Mouse (Mus musculus): ENCODE measurements around the gene Dhps. TPM values are rescaled to one million over a fixed set of nuclear protein-coding genes. Genes with fewer than 3 reads are reported as not detected.
"Not testable (repeated sequence)": the region's sequence is repeated elsewhere in the genome, so short reads cannot be mapped to it uniquely, and the experiment has no call there.

Gene Dhps
- total RNA-seq, 2 experiments from 2014 or later: 32.2 to 32.7 TPM

GRCm38 (mm10) chr8:85095051-85095450, 23.5 kb downstream of the Dhps start:
- no peak for DNase-seq

DNA sequence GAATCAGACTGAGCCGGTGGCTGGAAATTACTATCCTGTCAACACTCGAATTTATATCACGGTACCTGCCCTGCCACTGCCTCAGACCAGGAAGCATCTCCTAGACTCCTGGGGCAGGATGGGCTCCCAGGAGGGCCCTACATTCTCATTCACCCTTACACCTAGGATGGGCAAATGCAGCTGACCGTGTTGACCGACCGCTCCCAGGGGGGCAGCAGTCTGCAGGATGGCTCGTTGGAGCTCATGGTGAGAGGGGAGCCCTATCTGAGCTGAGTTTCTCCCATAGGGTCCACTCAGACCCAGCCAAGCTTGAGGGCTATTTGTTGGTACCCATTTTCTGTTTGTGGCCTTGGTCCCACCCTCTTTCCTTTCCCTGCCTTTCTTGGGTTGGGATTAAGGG, 24.0 kb downstream of the Dhps start:
- DNase-seq: no peak

- no peak for DNase-seq
Observed at GRCm38 (mm10) chr8:85096196-85096595, 24.6 kb downstream of the Dhps start.

DNA sequence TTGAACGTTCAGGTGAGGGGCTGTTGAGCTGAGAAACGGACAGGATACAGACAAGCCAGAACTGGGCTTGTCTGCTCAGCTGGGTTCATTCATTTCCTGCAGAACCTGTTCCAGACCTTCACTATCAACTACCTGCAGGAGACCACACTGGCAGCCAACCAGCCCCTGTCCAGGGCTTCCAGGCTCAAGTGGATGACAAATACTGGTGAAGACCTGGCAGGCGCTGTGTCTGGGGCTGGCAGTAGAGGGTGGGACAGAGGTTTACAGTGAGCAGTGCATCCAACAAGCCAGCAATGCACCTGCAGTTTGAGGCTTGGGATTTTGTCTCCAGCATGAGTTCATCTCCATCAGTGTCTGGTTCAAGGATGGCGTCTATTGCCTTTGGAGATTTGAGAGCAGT, 25.3 kb downstream of the Dhps start:
- DNase-seq: no peak

- DNase-seq: no peak
Observed at GRCm38 (mm10) chr8:85100076-85100665, 28.6 kb downstream of the Dhps start.

- DNase-seq: no peak
Observed at GRCm38 (mm10) chr8:85113241-85113640, 41.7 kb downstream of the Dhps start.

DNA sequence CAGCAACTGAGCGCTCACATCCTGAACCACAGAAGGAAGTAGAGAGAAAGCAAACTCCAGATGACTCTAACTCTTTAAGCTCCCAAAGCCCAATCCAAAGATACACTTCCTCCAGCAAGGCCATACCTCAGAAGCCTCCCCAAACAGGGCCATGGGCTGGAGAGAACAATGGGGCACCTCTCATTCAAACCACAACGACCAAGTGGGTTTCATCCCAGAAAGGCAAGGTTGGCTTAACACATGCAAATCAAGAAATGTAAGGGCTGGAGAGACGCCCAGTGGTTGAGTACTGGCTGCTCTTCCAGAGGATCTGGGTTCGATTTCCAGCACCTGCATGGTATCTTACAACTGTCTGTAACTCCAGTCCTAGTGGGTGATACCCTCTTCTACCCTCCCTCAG, 43.9 kb downstream of the Dhps start:
- no peak for DNase-seq

DNA sequence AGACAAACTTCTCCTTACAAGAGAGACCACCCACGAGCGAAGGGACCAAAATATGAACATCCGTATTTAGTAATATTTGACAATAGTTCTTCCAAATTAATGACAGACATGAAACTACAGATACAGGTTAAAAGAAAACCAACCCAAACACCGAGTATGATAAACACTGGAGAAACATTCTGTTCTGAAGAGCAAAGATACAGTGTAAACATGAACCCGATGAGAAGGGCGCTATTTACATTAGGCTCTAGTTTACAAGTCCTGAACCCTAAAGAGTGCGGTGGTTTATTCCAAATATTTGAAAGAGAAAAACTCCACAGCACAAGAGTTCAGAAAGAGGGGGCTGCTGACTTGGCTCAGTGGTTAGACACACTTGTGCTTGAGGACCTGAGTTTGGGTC, 45.4 kb downstream of the Dhps start:
- DNase-seq: no peak

- DNase-seq: peak; percentile 86 to 88
Observed at GRCm38 (mm10) chr8:85119052-85119981, 47.8 kb downstream of the Dhps start.

DNA sequence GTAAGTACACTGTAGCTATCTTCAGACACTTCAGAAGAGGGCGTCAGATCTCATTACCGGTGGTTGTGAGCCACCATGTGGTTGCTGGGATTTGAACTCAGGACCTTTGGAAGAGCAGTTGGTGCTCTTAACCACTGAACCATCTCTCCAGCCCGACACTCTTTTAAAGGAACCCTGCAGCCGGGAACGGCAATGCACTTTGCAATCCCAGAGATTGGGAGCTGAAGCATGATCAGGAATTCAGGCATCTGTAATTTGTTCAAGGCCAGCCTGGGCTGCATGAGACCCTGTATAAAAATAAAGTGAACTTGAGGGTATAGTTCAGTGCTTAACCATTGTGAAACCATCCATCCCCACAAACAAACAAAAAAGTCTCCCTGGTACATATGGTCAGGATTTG, 48.7 kb downstream of the Dhps start:
- not testable (repeated sequence) for DNase-seq

DNA sequence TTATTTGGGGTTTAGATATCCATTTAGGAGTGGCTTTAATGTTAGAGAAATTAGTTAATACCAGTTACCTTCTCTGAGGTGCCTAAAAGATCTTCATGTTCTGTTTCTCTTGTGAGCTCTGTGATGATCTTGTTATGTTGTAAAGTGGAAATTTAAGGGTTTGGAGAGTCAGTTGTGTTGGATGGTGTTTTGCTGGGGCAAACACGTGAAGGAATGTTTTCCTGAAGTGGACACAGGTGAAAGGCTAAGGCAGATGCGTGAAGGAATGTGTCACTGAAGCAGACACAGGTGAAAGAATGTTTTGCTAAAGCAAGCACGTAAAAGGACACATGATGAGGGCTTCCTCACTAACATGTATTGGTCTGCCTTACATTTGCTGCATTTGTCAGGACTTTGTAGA, 51.4 kb downstream of the Dhps start, which contains the start of gene Zfp791:
Gene Zfp791, minus strand, starts transcription at position 101 of the 400 bp plus-strand sequence.
- DNase-seq: no peak

- DNase-seq: no peak
Observed at GRCm38 (mm10) chr8:85123691-85124090, 52.1 kb downstream of the Dhps start.

Small RNAs within 50 kb of the gene (microRNA-seq; reads per million reads assigned to microRNA genes)
- gene Gm23388 (not detected), gene Mir7070 (not detected)

Other genes with a start within 250 kb of the Dhps start
- 1 to 10 TPM; 9.1 to 10.0 TPM for gene Dand5, start 248.9 kb upstream of the Dhps start, total RNA-seq (2021)
- 10 to 100 TPM; 63.3 to 70.5 TPM for gene Gadd45gip1, start 240.2 kb upstream of the Dhps start, total RNA-seq (2021)
- 100 to 1,000 TPM; 116 to 119 TPM for gene Rad23a, start 231.1 kb upstream of the Dhps start, total RNA-seq (2021)
- gene Calr, start 224.8 kb upstream of the Dhps start, total RNA-seq (2021): 100 to 1,000 TPM; 569 to 727 TPM
- gene Farsa, start 214.8 kb upstream of the Dhps start, total RNA-seq (2021): 10 to 100 TPM; 62.1 to 69.2 TPM
- gene Syce2, start 199.6 kb upstream of the Dhps start, total RNA-seq (2021): 10 to 100 TPM in 1 of 2 experiments, 1 to 10 TPM in 1; 8.7 to 11.5 TPM
- gene Gcdh, start 177.8 kb upstream of the Dhps start, total RNA-seq (2021): 10 to 100 TPM; 41.9 to 53.8 TPM
- gene Klf1, start 169.8 kb upstream of the Dhps start, total RNA-seq (2021): under 1 TPM in 1 of 2 experiments, not detected in 1; 0.20 TPM
- 10 to 100 TPM in 1 of 2 experiments, 1 to 10 TPM in 1; 9.5 to 10.3 TPM for gene Dnase2a, start 163.2 kb upstream of the Dhps start, total RNA-seq (2021)
- 1 to 10 TPM; 1.0 to 1.3 TPM for gene Mast1, start 134.4 kb upstream of the Dhps start, total RNA-seq (2021)
- not detected for gene Rtbdn, start 124.8 kb upstream of the Dhps start, total RNA-seq (2021)
- gene Gm49661, start 102.3 kb upstream of the Dhps start, total RNA-seq (2021): 1 to 10 TPM in 1 of 2 experiments, not detected in 1; 1.5 TPM
- gene Prdx2, start 102.2 kb upstream of the Dhps start, total RNA-seq (2021): 100 to 1,000 TPM; 651 to 659 TPM
- 100 to 1,000 TPM; 109 to 136 TPM for gene Rnaseh2a, start 102.0 kb upstream of the Dhps start, total RNA-seq (2021)
- gene Junb, start 93.0 kb upstream of the Dhps start, total RNA-seq (2021): 100 to 1,000 TPM in 1 of 2 experiments, 10 to 100 TPM in 1; 71.5 to 139 TPM
- gene Hook2, start 81.2 kb upstream of the Dhps start, total RNA-seq (2021): 1 to 10 TPM; 7.0 to 8.2 TPM
- not detected for gene Best2, start 57.2 kb upstream of the Dhps start, total RNA-seq (2021)
- 10 to 100 TPM; 91.0 to 93.4 TPM for gene Asna1, start 46.5 kb upstream of the Dhps start, total RNA-seq (2021)
- gene Trir, start 44.9 kb upstream of the Dhps start, total RNA-seq (2021): 100 to 1,000 TPM; 157 to 178 TPM
- gene Tnpo2, start 34.8 kb upstream of the Dhps start, total RNA-seq (2021): 10 to 100 TPM; 76.4 to 88.2 TPM
- 10 to 100 TPM; 13.0 to 20.5 TPM for gene Fbxw9, start 11.7 kb upstream of the Dhps start, total RNA-seq (2021)
- gene Gm5741, start 3.8 kb upstream of the Dhps start, total RNA-seq (2021): 1 to 10 TPM in 1 of 2 experiments, not detected in 1; 1.2 TPM
- 10 to 100 TPM; 69.1 to 79.6 TPM for gene Wdr83os, start 9.0 kb downstream of the Dhps start, total RNA-seq (2021)
- gene Wdr83, start 9.5 kb downstream of the Dhps start, total RNA-seq (2021): 10 to 100 TPM; 20.5 to 25.5 TPM
- 10 to 100 TPM; 38.1 to 45.5 TPM for gene Man2b1, start 11.5 kb downstream of the Dhps start, total RNA-seq (2021)
- 1 to 10 TPM; 1.3 to 1.4 TPM for gene Zfp791, start 51.3 kb downstream of the Dhps start, total RNA-seq (2021)
- not detected for gene Cks1brt, start 80.2 kb downstream of the Dhps start, total RNA-seq (2021)
- not detected for gene Olfr371, start 154.2 kb downstream of the Dhps start, total RNA-seq (2021)
- 10 to 100 TPM; 17.9 to 18.8 TPM for gene Orc6, start 227.9 kb downstream of the Dhps start, total RNA-seq (2021)
- 100 to 1,000 TPM; 105 to 108 TPM for gene Vps35, start 228.0 kb downstream of the Dhps start, total RNA-seq (2021)